Mouse (Mus musculus) left cerebral cortex, postnatal 36 days (tissue): ENCODE measurements around the gene Atp5e. TPM values are rescaled to one million over a fixed set of nuclear protein-coding genes. Genes with fewer than 3 reads are reported as not detected.

ENCODE experiments used
- DNase-seq, 2 experiments: peaks; one replicate each; pipeline ENCODE4 v3.0.0; 2021 to 2022; ENCODE audit warnings: low spot score in 2 of 2, mixed read lengths in 1 of 2
- intact Hi-C: fragments of 180-260 bp; cut with DNase I; formaldehyde crosslinking; loops from one replicate; pipeline ENCODE4 v1.15.1; 2025
- total RNA-seq, 2 experiments: library from RNA; stranded (reverse); gene quantifications; 2 replicates each; pipeline ENCODE4 v1.2.3; 2021

Gene Atp5e
- total RNA-seq, 2 experiments from 2014 or later, result 278 to 343 TPM

GRCm38 (mm10) chr2:174450353-174450752 lies 13.6 kb downstream of the Atp5e start, which contains the start of gene Tubb1:
Gene Tubb1 (plus strand): TSS chr2:174450695.
- intact Hi-C loops, result no loop called here
- no peak for DNase-seq

- DNase-seq, result no peak
- intact Hi-C loops, result no loop called here
Observed at GRCm38 (mm10) chr2:174448405-174448804, 15.5 kb downstream of the Atp5e start.

GRCm38 (mm10) chr2:174446905-174447304 lies 17.0 kb downstream of the Atp5e start:
- intact Hi-C loops, result no loop called here
- DNase-seq, result no peak

GRCm38 (mm10) chr2:174446492-174446891 lies 17.4 kb downstream of the Atp5e start:
- DNase-seq, result no peak
- intact Hi-C loops, result no loop called here

- no peak for DNase-seq
- intact Hi-C loops, result no loop called here
Observed at GRCm38 (mm10) chr2:174445018-174445417, 18.9 kb downstream of the Atp5e start.

- intact Hi-C loops, result no loop called here
- no peak for DNase-seq
Observed at GRCm38 (mm10) chr2:174444359-174444758, 19.5 kb downstream of the Atp5e start.

- DNase-seq, result no peak
- intact Hi-C loops, result no loop called here
Observed at GRCm38 (mm10) chr2:174443046-174443445, 20.9 kb downstream of the Atp5e start.

- DNase-seq, result no peak
- intact Hi-C loops, result no loop called here
Observed at GRCm38 (mm10) chr2:174442460-174442859, 21.4 kb downstream of the Atp5e start.

GRCm38 (mm10) chr2:174441898-174442297 lies 22.0 kb downstream of the Atp5e start:
- intact Hi-C loops, result no loop called here
- no peak for DNase-seq

GRCm38 (mm10) chr2:174439961-174440360 lies 23.9 kb downstream of the Atp5e start:
- DNase-seq, result no peak
- intact Hi-C loops, result no loop called here

GRCm38 (mm10) chr2:174439450-174439838 lies 24.5 kb downstream of the Atp5e start:
- no peak for DNase-seq
- intact Hi-C loops, result no loop called here

- peak; percentile 26 to 34 for DNase-seq
- intact Hi-C loops, result no loop called here
Observed at GRCm38 (mm10) chr2:174438737-174439449, 25.0 kb downstream of the Atp5e start, which contains the start of gene Ctsz. Gene Ctsz (minus strand): TSS chr2:174439039.

- intact Hi-C loops, result no loop called here
Observed at GRCm38 (mm10) chr2:174438181-174438580, 25.7 kb downstream of the Atp5e start.

GRCm38 (mm10) chr2:174437697-174437982 lies 26.3 kb downstream of the Atp5e start:
- no peak for DNase-seq
- intact Hi-C loops, result no loop called here

More at GRCm38 (mm10) chr2:174438181-174438580, 25.7 kb downstream of the Atp5e start:
- no peak for DNase-seq

GRCm38 (mm10) chr2:174436916-174437696 lies 26.8 kb downstream of the Atp5e start:
- intact Hi-C loops, result no loop called here
- DNase-seq, result no peak

GRCm38 (mm10) chr2:174436076-174436701 lies 27.7 kb downstream of the Atp5e start:
- intact Hi-C loops, result no loop called here
- no peak for DNase-seq

- no peak for DNase-seq
- intact Hi-C loops, result no loop called here
Observed at GRCm38 (mm10) chr2:174434943-174435342, 29.0 kb downstream of the Atp5e start.

- no peak for DNase-seq
- intact Hi-C loops, result no loop called here
Observed at GRCm38 (mm10) chr2:174428996-174429591, 34.8 kb downstream of the Atp5e start.

- DNase-seq, result no peak
- intact Hi-C loops, result no loop called here
Observed at GRCm38 (mm10) chr2:174428076-174428835, 35.6 kb downstream of the Atp5e start.

- no peak for DNase-seq
- intact Hi-C loops, result no loop called here
Observed at GRCm38 (mm10) chr2:174426856-174427255, 37.0 kb downstream of the Atp5e start.
